Comparison of ENCODE assay signal across 14 mouse cellular contexts in genomic region chr5:36174569-36175115, GRCm38 (mm10). TPM values are rescaled to one million over a fixed set of nuclear protein-coding genes. Genes with fewer than 3 reads are reported as not detected.
DNase-seq lines count a peak whose midpoint lies in the region; ATAC-seq lines count a peak whose summit lies in the region.
"Had no signal": no experiment of that assay in that cellular context is flagged by ENCODE, and none has a peak within 500 bp of the region (broad histone marks: within the 10 kb centered on the region; RNA-seq: fewer than 3 reads in every experiment).

No protein-coding gene starts in this region.

- H3K9ac ChIP-seq in neural tube, embryonic 15.5 days (replicated peaks) = no peak overlapping the region

- peaks cover 32% of the 10 kb centered on the region for H3K4me1 ChIP-seq in hindbrain, embryonic 10.5 days (replicated peaks)
- peaks cover 23% of the 10 kb centered on the region for H3K4me1 ChIP-seq in neural tube, embryonic 15.5 days

- H3K4me3 ChIP-seq in hindbrain, embryonic 10.5 days = peak overlapping the region; percentile 13; the same call in 1 of the 2 replicates
- no peak overlapping the region for H3K4me3 ChIP-seq in neural tube, embryonic 15.5 days (replicated peaks)
- H3K4me3 ChIP-seq: megakaryocyte, embryonic 14.5 days had no signal

- WGBS in hindbrain, embryonic 10.5 days = 21% methylated on average over 9 of the region's 9 CpGs
- WGBS in neural tube, embryonic 15.5 days = 20% methylated on average over 9 of the region's 9 CpGs

- peak; percentile 75 for ATAC-seq in neural tube, embryonic 15.5 days (ENCODE audit: low FRiP score)

- no peaks in the 10 kb centered on the region for H3K36me3 ChIP-seq in hindbrain, embryonic 10.5 days
- H3K36me3 ChIP-seq in neural tube, embryonic 15.5 days = no peaks in the 10 kb centered on the region

- DNase-seq in kidney, postnatal 10 days = peak; percentile 63
- DNase-seq in kidney, postnatal 25 days = no peak
- DNase-seq in hindbrain, embryonic 10.5 days (ENCODE audit: low spot score) = peak; percentile 51
- peak; percentile 56 for DNase-seq in mesoderm, embryonic 11.5 days (ENCODE audit: low read depth, low spot score)
- DNase-seq in cerebellum, adult 9-11 months = no peak
- DNase-seq in layer of hippocampus, postnatal 36 days = no peak
- no peak for DNase-seq in right cerebral cortex, adult 18-20 months
- DNase-seq: gastrocnemius, postnatal 36 days; heart, postnatal 36 days had no signal

- H3K27ac ChIP-seq in hindbrain, embryonic 10.5 days = peak overlapping the region; percentile 79
- peak overlapping the region; percentile 70 for H3K27ac ChIP-seq in neural tube, embryonic 15.5 days (replicated peaks)

- 0 out of 2 replicates have a peak, but pooled peaks cover 4% of the 10 kb centered on the region for H3K27me3 ChIP-seq in hindbrain, embryonic 10.5 days (ENCODE audit: insufficient read depth, poor library complexity, severe bottlenecking)
- H3K27me3 ChIP-seq in neural tube, embryonic 15.5 days (replicated peaks) = 0 out of 2 replicates have a peak, but pooled peaks cover 3% of the 10 kb centered on the region

- H3K9me3 ChIP-seq in hindbrain, embryonic 10.5 days = no peaks in the 10 kb centered on the region
- no peaks in the 10 kb centered on the region for H3K9me3 ChIP-seq in neural tube, embryonic 15.5 days (replicated peaks)
- H3K9me3 ChIP-seq: megakaryocyte, embryonic 14.5 days had no signal

- H3K4me2 ChIP-seq in neural tube, embryonic 15.5 days = no peak overlapping the region; the same call in 1 of the 2 replicates

RNA-seq across cellular contexts. Expression of gene Psapl1, which starts 29.2 kb away (rescaled TPM):
- not detected in 2 replicates for polyA plus RNA-seq in hindbrain, embryonic 10.5 days (2016; fragmentation: Nextera tagmentation; extraction: Ambion mirVana)
- polyA plus RNA-seq in neural tube, embryonic 15.5 days (2015; fragmentation: Nextera tagmentation; extraction: Ambion mirVana) = 0.20 TPM in 1 of 2 replicates, not detected in the other
- not detected for total RNA-seq in layer of hippocampus, postnatal 36 days (2021)
- total RNA-seq: adrenal gland, adult 18-20 months; gastrocnemius, postnatal 36 days; heart, postnatal 36 days; MEL had no signal
- polyA plus RNA-seq: liver, embryonic 16.5 days had no signal

Comparison
In these comparisons a context has a peak if more than half of its experiments do, and no peak if none do; other contexts are left out.
1. DNase-seq: peak in kidney, postnatal 10 days (single experiment), hindbrain, embryonic 10.5 days (single experiment) and mesoderm, embryonic 11.5 days (single experiment); none in kidney, postnatal 25 days (0 of 2), cerebellum, adult 9-11 months (single experiment), layer of hippocampus, postnatal 36 days (0 of 2) and right cerebral cortex, adult 18-20 months (single experiment).